Mouse (Mus musculus) heart, embryonic 12.5 days (tissue): ENCODE results near the gene Hnrnpul1. TPM values are rescaled to one million over a fixed set of nuclear protein-coding genes. Genes with fewer than 3 reads are reported as not detected.

Source experiments
- ATAC-seq: fragments of 200-750 bp; cut with Nextera tagmentation; 2 replicates; pipeline ENCODE4 v1.8.0; 2017; ENCODE audit warnings: moderate TSS enrichment, moderate library complexity; ENCODE audit not compliant: insufficient number of reproducible peaks, low FRiP score
- H3K27ac ChIP-seq: fragments of 300-500 bp; sonication (generic); 2 replicates; pipeline ENCODE4 v1.5.1; 2016; ENCODE audit warnings: mild to moderate bottlenecking, moderate library complexity; ENCODE audit not compliant: poor library complexity, severe bottlenecking
- H3K27me3 ChIP-seq: fragments of 300-500 bp; sonication (generic); replicated peaks from 2 replicates; pipeline ENCODE4 v1.6.1; 2016; ENCODE audit warnings: mild to moderate bottlenecking, moderate library complexity
- H3K36me3 ChIP-seq: fragments of 300-500 bp; sonication (generic); 2 replicates; pipeline ENCODE4 v1.6.1; 2016; ENCODE audit warnings: mild to moderate bottlenecking, moderate library complexity
- H3K4me1 ChIP-seq: fragments of 300-500 bp; sonication (generic); replicated peaks from 2 replicates; pipeline ENCODE4 v1.6.1; 2016; ENCODE audit warnings: mild to moderate bottlenecking
- H3K4me2 ChIP-seq: fragments of 300-500 bp; sonication (generic); 2 replicates; pipeline ENCODE4 v1.6.1; 2016; ENCODE audit warnings: mild to moderate bottlenecking, moderate library complexity
- H3K4me3 ChIP-seq: fragments of 300-500 bp; sonication (generic); 2 replicates; pipeline ENCODE4 v1.5.1; 2016; ENCODE audit warnings: mild to moderate bottlenecking
- H3K9ac ChIP-seq: fragments of 300-500 bp; sonication (generic); 2 replicates; pipeline ENCODE4 v1.6.1; 2016; ENCODE audit warnings: mild to moderate bottlenecking, moderate library complexity
- H3K9me3 ChIP-seq: fragments of 300-500 bp; sonication (generic); replicated peaks from 2 replicates; pipeline ENCODE4 v1.6.1; 2016; ENCODE audit warnings: mild to moderate bottlenecking, moderate library complexity
- WGBS: fragments of 180-500 bp; shearing (Covaris S2); methylation state at CpG from one replicate; pipeline ENCODE4 v1.1.7; 2016; 5-methylcytosine and 5-hydroxymethylcytosine counted together
- polyA plus RNA-seq: library from polyadenylated mRNA; unstranded; fragments of >200 nt; fragmentation: Nextera tagmentation; extraction: Ambion mirVana; gene quantifications from 2 replicates; pipeline ENCODE4 v1.2.1, GENCODE M21; 2016

Gene Hnrnpul1
- polyA plus RNA-seq, 1 experiment from 2014 or later = 57.0 TPM

GRCm38 (mm10) chr7:25780021-25780420, 25.5 kb upstream of the Hnrnpul1 start:
- Histone ChIP-seq H3K9ac (no peak overlapping the region), H3K9me3 (no peaks in the 10 kb centered on the region), H3K4me3 (no peak overlapping the region), H3K27ac (no peak overlapping the region), H3K4me2 (no peak overlapping the region), H3K4me1 (peaks cover 36% of the 10 kb centered on the region), H3K36me3 (peaks cover 40% of the 10 kb centered on the region), H3K27me3 (no peaks in the 10 kb centered on the region)
- WGBS = 77% methylated on average over 5 of the region's 5 CpGs
- ATAC-seq = no peak

GRCm38 (mm10) chr7:25768229-25768628, 13.7 kb upstream of the Hnrnpul1 start:
- H3K36me3 ChIP-seq = peaks cover 86% of the 10 kb centered on the region
- H3K9me3 ChIP-seq = no peaks in the 10 kb centered on the region
- 79% methylated on average over 5 of the region's 5 CpGs for WGBS
- H3K27ac ChIP-seq = no peak overlapping the region
- H3K9ac ChIP-seq = no peak overlapping the region
- peaks cover 15% of the 10 kb centered on the region for H3K4me1 ChIP-seq
- H3K27me3 ChIP-seq = no peaks in the 10 kb centered on the region
- ATAC-seq = no peak
- no peak overlapping the region for H3K4me2 ChIP-seq
- no peak overlapping the region for H3K4me3 ChIP-seq

GRCm38 (mm10) chr7:25766108-25766507, 11.6 kb upstream of the Hnrnpul1 start:
- peaks cover 15% of the 10 kb centered on the region for H3K4me1 ChIP-seq
- no peak overlapping the region for H3K27ac ChIP-seq
- H3K4me2 ChIP-seq = no peak overlapping the region
- no peaks in the 10 kb centered on the region for H3K27me3 ChIP-seq
- no peak for ATAC-seq
- 82% methylated on average over 6 of the region's 6 CpGs for WGBS
- H3K4me3 ChIP-seq = no peak overlapping the region
- H3K9me3 ChIP-seq = no peaks in the 10 kb centered on the region
- no peak overlapping the region for H3K9ac ChIP-seq
- H3K36me3 ChIP-seq = peaks cover 82% of the 10 kb centered on the region

GRCm38 (mm10) chr7:25764221-25764620, 9.7 kb upstream of the Hnrnpul1 start:
- 28% methylated on average over 5 of the region's 5 CpGs for WGBS
- no peak overlapping the region for H3K9ac ChIP-seq
- H3K9me3 ChIP-seq = no peaks in the 10 kb centered on the region
- H3K36me3 ChIP-seq = peaks cover 82% of the 10 kb centered on the region
- H3K4me2 ChIP-seq = no peak overlapping the region
- H3K27me3 ChIP-seq = no peaks in the 10 kb centered on the region
- peak; percentile 43 for ATAC-seq
- H3K27ac ChIP-seq = peak overlapping the region; percentile 62
- H3K4me3 ChIP-seq = no peak overlapping the region
- peaks cover 15% of the 10 kb centered on the region for H3K4me1 ChIP-seq

- peak; percentile 33; the same call in 1 of the 2 replicates for ATAC-seq
- no peaks in the 10 kb centered on the region for H3K27me3 ChIP-seq
- H3K36me3 ChIP-seq = peaks cover 82% of the 10 kb centered on the region
- peak overlapping the region; percentile 62 for H3K27ac ChIP-seq
- H3K9ac ChIP-seq = no peak overlapping the region
- H3K4me2 ChIP-seq = no peak overlapping the region
- no peaks in the 10 kb centered on the region for H3K9me3 ChIP-seq
- no peak overlapping the region for H3K4me3 ChIP-seq
- peaks cover 15% of the 10 kb centered on the region for H3K4me1 ChIP-seq
- 55% methylated on average over 11 of the region's 11 CpGs for WGBS
Measured at GRCm38 (mm10) chr7:25763678-25764077, 9.1 kb upstream of the Hnrnpul1 start.

- H3K27me3 ChIP-seq = no peaks in the 10 kb centered on the region
- no peak overlapping the region for H3K9ac ChIP-seq
- ATAC-seq = no peak
- H3K4me3 ChIP-seq = no peak overlapping the region
- peaks cover 69% of the 10 kb centered on the region for H3K36me3 ChIP-seq
- H3K4me2 ChIP-seq = no peak overlapping the region
- 75% methylated on average over 10 of the region's 10 CpGs for WGBS
- no peaks in the 10 kb centered on the region for H3K9me3 ChIP-seq
- H3K4me1 ChIP-seq = peaks cover 15% of the 10 kb centered on the region
- no peak overlapping the region for H3K27ac ChIP-seq
Measured at GRCm38 (mm10) chr7:25761354-25761753, 6.8 kb upstream of the Hnrnpul1 start.

- H3K27ac ChIP-seq = peak overlapping the region; percentile 94
- H3K36me3 ChIP-seq = peaks cover 31% of the 10 kb centered on the region
- peak; percentile 31 for ATAC-seq
- H3K4me3 ChIP-seq = peak overlapping the region; percentile 79
- H3K9ac ChIP-seq = peak overlapping the region; percentile 66
- H3K4me2 ChIP-seq = peak overlapping the region; percentile 88
- WGBS = under 1% methylated on average over 18 of the region's 18 CpGs
- no peaks in the 10 kb centered on the region for H3K9me3 ChIP-seq
- H3K27me3 ChIP-seq = no peaks in the 10 kb centered on the region
- peaks cover 22% of the 10 kb centered on the region for H3K4me1 ChIP-seq
Measured at GRCm38 (mm10) chr7:25756011-25756410, 1.5 kb upstream of the Hnrnpul1 start.

- H3K36me3 ChIP-seq = peaks cover 29% of the 10 kb centered on the region
- H3K4me3 ChIP-seq = peak overlapping the region; percentile 79
- peak overlapping the region; percentile 94 for H3K27ac ChIP-seq
- ATAC-seq = peak; percentile 29
- WGBS = 0% methylated on average over 15 of the region's 15 CpGs
- H3K4me2 ChIP-seq = peak overlapping the region; percentile 88
- no peaks in the 10 kb centered on the region for H3K27me3 ChIP-seq
- H3K9me3 ChIP-seq = no peaks in the 10 kb centered on the region
- peaks cover 22% of the 10 kb centered on the region for H3K4me1 ChIP-seq
- H3K9ac ChIP-seq = peak overlapping the region; percentile 66
Measured at GRCm38 (mm10) chr7:25755468-25755833, 894 bp upstream of the Hnrnpul1 start.

- ATAC-seq = no peak
- under 1% methylated on average over 30 of the region's 30 CpGs for WGBS
- Histone ChIP-seq H3K9me3 (no peaks in the 10 kb centered on the region), H3K27me3 (no peaks in the 10 kb centered on the region), H3K4me3 (peak overlapping the region; percentile 79), H3K9ac (peak overlapping the region; percentile 99), H3K36me3 (peaks cover 28% of the 10 kb centered on the region), H3K27ac (peak overlapping the region; percentile 99), H3K4me2 (peak overlapping the region; percentile 88), H3K4me1 (peaks cover 22% of the 10 kb centered on the region)
Measured at GRCm38 (mm10) chr7:25754439-25754737, 169 bp downstream of the Hnrnpul1 start.

- H3K36me3 ChIP-seq = peaks cover 28% of the 10 kb centered on the region
- H3K9ac ChIP-seq = peak overlapping the region; percentile 99
- ATAC-seq = peak; percentile 9
- WGBS = under 1% methylated on average over 46 of the region's 46 CpGs
- peaks cover 22% of the 10 kb centered on the region for H3K4me1 ChIP-seq
- H3K4me2 ChIP-seq = peak overlapping the region; percentile 88
- peak overlapping the region; percentile 79 for H3K4me3 ChIP-seq
- peak overlapping the region; percentile 99 for H3K27ac ChIP-seq
- H3K27me3 ChIP-seq = no peaks in the 10 kb centered on the region
- no peaks in the 10 kb centered on the region for H3K9me3 ChIP-seq
Measured at GRCm38 (mm10) chr7:25753643-25754438, 716 bp downstream of the Hnrnpul1 start.

GRCm38 (mm10) chr7:25753076-25753475, 1.5 kb downstream of the Hnrnpul1 start:
- ATAC-seq = no peak
- peaks cover 30% of the 10 kb centered on the region for H3K36me3 ChIP-seq
- peak overlapping the region; percentile 88 for H3K4me2 ChIP-seq
- peak overlapping the region; percentile 79 for H3K4me3 ChIP-seq
- peak overlapping the region; percentile 99 for H3K9ac ChIP-seq
- H3K4me1 ChIP-seq = peaks cover 22% of the 10 kb centered on the region
- H3K27me3 ChIP-seq = no peaks in the 10 kb centered on the region
- no peak overlapping the region for H3K27ac ChIP-seq
- no peaks in the 10 kb centered on the region for H3K9me3 ChIP-seq

GRCm38 (mm10) chr7:25746844-25747243, 7.7 kb downstream of the Hnrnpul1 start:
- no peak for ATAC-seq
- H3K27me3 ChIP-seq = no peaks in the 10 kb centered on the region
- H3K9me3 ChIP-seq = no peaks in the 10 kb centered on the region
- peaks cover 91% of the 10 kb centered on the region for H3K36me3 ChIP-seq
- WGBS = 47% methylated on average over 3 of the region's 3 CpGs
- peaks cover 6% of the 10 kb centered on the region for H3K4me1 ChIP-seq
- H3K9ac ChIP-seq = no peak overlapping the region
- H3K27ac ChIP-seq = no peak overlapping the region
- no peak overlapping the region for H3K4me3 ChIP-seq
- no peak overlapping the region for H3K4me2 ChIP-seq
